Mouse (Mus musculus): ENCODE measurements at regions not wholly inside any gene's neighbourhood (a gene's known extent, or its start where the extent isn't known, plus 50 kb on each side); places are given as distances from the start of the nearest gene placed in this dataset.

DNA sequence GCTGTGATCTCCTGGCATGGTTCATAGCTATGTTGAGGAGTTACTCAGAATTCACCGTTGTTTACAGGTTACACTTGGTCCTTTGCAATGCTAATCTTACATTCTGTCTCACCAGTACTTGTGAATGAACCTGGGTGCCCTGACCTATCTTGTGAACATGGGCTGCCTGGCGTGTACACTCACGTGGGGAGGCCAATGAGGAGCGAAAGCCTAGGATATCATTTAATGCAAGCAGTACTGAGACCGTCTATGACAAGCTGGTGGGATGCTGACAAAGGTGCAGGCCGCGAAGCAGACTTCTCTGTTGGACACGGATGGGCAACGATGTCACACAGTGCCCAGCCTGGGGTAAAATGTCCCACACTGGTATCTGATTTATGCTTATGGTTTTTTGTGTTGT is 66.3 kb downstream of the Gpr6 start:
- Histone ChIP-seq H3K9ac (ENCODE audit: low read depth, low read length) (no peak overlapping the region), H3K4me3 (no peak overlapping the region), H3K79me2 (replicated peaks; ENCODE audit: control insufficient read depth, insufficient read depth, low read length) (no peaks in the 10 kb centered on the region), H3K4me1 (ENCODE audit: control insufficient read depth, insufficient read depth, low read length) (no peaks in the 10 kb centered on the region), H3K27me3 (ENCODE audit: control insufficient read depth, insufficient read depth, low read length) (no peaks in the 10 kb centered on the region), H3K27ac (no peak overlapping the region), H3K36me3 (ENCODE audit: control insufficient read depth, insufficient read depth, low read length) (no peaks in the 10 kb centered on the region)
- TF ChIP-seq EP300 (IDR thresholded peaks at IDR 0.05; ENCODE audit: insufficient read depth, low read depth, low read length) (no peak), POLR2A (IDR thresholded peaks at IDR 0.05; ENCODE audit: insufficient read depth, low read depth, low read length) (no peak), CTCF (IDR thresholded peaks at IDR 0.05) (no peak)
- intact Hi-C loops (cut with DNase I) = loop anchor here (2.0 kb wide), 1 partner anchor 283 kb away; no protein-coding TSS in a partner anchor
- no peak for DNase-seq
- WGBS = 92% methylated on average over 9 of the region's 9 CpGs

DNA sequence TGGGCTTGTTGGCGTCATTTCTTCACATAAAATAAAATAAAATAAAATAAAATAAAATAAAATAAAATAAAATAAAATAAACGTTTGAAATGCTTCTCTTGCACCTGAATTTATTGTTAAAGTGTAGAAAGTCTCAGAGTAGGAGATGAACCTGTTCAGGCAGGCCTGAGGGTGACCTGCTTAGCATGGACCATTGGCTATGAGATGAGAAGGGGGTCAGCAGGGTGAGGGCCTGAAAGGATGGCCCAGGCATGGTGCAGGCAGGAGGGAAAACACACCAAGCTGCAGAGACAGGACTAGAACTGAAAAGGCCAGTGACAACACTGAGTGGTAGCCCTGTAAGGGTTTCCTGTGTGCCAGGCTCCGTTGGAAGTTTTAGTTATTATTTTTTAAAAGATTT is 67.3 kb downstream of the Gpr6 start:
- Histone ChIP-seq H3K4me1 (ENCODE audit: control insufficient read depth, insufficient read depth, low read length) (no peaks in the 10 kb centered on the region), H3K27me3 (ENCODE audit: control insufficient read depth, insufficient read depth, low read length) (no peaks in the 10 kb centered on the region), H3K9ac (ENCODE audit: low read depth, low read length) (no peak overlapping the region), H3K27ac (no peak overlapping the region), H3K36me3 (ENCODE audit: control insufficient read depth, insufficient read depth, low read length) (no peaks in the 10 kb centered on the region), H3K4me3 (no peak overlapping the region), H3K79me2 (replicated peaks; ENCODE audit: control insufficient read depth, insufficient read depth, low read length) (no peaks in the 10 kb centered on the region)
- 58% methylated on average over 3 of the region's 3 CpGs for WGBS
- TF ChIP-seq EP300 (IDR thresholded peaks at IDR 0.05; ENCODE audit: insufficient read depth, low read depth, low read length) (no peak), POLR2A (IDR thresholded peaks at IDR 0.05; ENCODE audit: insufficient read depth, low read depth, low read length) (no peak), CTCF (IDR thresholded peaks at IDR 0.05) (no peak)
- no peak for DNase-seq
- intact Hi-C loops (cut with DNase I) = loop anchor here (2.0 to 5.0 kb wide), 4 partner anchors 268 to 678 kb away; no protein-coding TSS in a partner anchor

DNA sequence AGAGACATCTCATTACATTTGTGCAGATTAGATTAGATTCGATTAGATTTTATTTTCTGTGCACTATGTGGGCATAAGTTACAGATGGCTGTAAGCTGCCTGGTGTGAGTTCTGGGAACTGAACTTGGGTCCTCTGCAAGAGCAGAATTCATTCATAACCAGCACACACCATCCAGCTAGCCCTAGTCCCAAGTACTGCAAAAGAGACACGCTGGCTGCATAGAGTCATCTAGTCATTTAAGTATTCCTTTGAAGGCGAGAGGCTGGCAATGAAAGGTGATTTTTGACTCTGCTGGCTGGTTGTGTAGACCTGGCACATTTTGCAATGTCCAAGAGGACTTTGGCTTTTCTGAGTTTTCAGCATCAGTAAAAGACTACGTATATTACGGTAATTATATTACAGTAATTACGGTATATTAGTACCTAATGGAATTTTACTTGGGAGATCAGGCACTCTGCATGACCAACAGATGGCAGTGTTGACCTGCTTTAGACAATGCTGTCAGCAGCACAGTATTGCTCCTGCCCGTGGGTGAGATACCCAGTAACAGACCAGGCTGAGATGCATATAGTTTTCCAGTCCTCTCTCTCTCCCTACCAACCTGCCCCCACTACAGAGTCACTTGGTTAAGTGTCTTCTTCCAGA is 67.9 kb downstream of the Gpr6 start:
- Histone ChIP-seq H3K79me2 (replicated peaks; ENCODE audit: control insufficient read depth, insufficient read depth, low read length) (no peaks in the 10 kb centered on the region), H3K9ac (ENCODE audit: low read depth, low read length) (no peak overlapping the region), H3K4me1 (ENCODE audit: control insufficient read depth, insufficient read depth, low read length) (no peaks in the 10 kb centered on the region), H3K27ac (no peak overlapping the region), H3K36me3 (ENCODE audit: control insufficient read depth, insufficient read depth, low read length) (no peaks in the 10 kb centered on the region), H3K4me3 (no peak overlapping the region), H3K27me3 (ENCODE audit: control insufficient read depth, insufficient read depth, low read length) (no peaks in the 10 kb centered on the region)
- intact Hi-C loops (cut with DNase I) = loop anchor here (2.0 to 5.0 kb wide), 4 partner anchors 268 to 678 kb away; no protein-coding TSS in a partner anchor
- peak; percentile 65; the same call in 1 of the 2 replicates for TF ChIP-seq EP300 (IDR thresholded peaks at IDR 0.05; ENCODE audit: insufficient read depth, low read depth, low read length)
- no peak; the same call in none of the 2 replicates for TF ChIP-seq CTCF (IDR thresholded peaks at IDR 0.05)
- TF ChIP-seq POLR2A (IDR thresholded peaks at IDR 0.05; ENCODE audit: insufficient read depth, low read depth, low read length) = no peak
- peak; percentile 41 to 54 for DNase-seq
- WGBS = 28% methylated on average over 7 of the region's 7 CpGs

DNA sequence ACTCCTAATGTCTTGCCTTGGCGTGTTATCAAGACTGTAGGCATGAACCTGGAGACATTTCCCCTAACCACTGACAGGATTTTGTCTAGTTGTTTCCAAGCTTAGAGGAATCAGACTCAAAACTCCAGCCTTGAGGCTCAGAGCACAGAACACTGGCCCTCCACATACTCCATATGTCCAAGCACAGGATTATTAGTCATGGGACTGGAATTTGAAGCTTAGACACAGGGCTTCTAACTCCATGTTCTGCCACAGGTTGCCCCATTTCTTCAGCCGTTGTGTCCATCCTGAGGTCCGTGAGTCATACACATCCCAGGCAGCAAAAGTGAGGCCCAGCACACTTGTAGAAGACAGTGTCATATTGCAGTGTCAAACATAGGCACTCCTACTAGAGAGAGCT is 68.9 kb downstream of the Gpr6 start:
- Histone ChIP-seq H3K4me3 (no peak overlapping the region), H3K4me1 (ENCODE audit: control insufficient read depth, insufficient read depth, low read length) (no peaks in the 10 kb centered on the region)
- DNase-seq = no peak

DNA sequence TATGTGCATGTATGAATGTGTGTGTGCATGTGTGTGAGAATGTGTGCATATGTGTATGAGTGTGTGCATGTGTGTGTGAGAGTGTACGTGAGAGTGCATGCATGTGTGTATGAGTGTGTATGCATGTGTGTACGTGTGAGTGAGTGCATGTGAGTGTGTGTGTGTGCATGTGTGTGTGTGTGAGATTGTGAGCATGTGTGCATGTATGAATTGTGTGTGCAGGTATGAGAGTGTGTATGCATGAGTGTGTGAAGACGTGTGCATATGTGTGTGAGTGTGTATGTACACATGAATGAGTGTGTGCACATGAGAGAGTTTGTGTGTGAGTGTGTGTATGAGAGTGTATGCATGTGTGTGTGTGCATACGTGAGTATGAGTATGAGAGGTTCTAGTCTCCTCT is 71.1 kb downstream of the Gpr6 start:
- Histone ChIP-seq H3K27me3 (ENCODE audit: control insufficient read depth, insufficient read depth, low read length) (no peaks in the 10 kb centered on the region), H3K4me3 (no peak overlapping the region), H3K4me1 (ENCODE audit: control insufficient read depth, insufficient read depth, low read length) (no peaks in the 10 kb centered on the region), H3K36me3 (ENCODE audit: control insufficient read depth, insufficient read depth, low read length) (no peaks in the 10 kb centered on the region), H3K27ac (no peak overlapping the region), H3K9ac (ENCODE audit: low read depth, low read length) (no peak overlapping the region), H3K79me2 (replicated peaks; ENCODE audit: control insufficient read depth, insufficient read depth, low read length) (no peaks in the 10 kb centered on the region)
- no peak for TF ChIP-seq POLR2A (IDR thresholded peaks at IDR 0.05; ENCODE audit: insufficient read depth, low read depth, low read length)
- no peak for TF ChIP-seq CTCF (IDR thresholded peaks at IDR 0.05)
- TF ChIP-seq EP300 (IDR thresholded peaks at IDR 0.05; ENCODE audit: insufficient read depth, low read depth, low read length) = no peak
- 85% methylated on average over 4 of the region's 4 CpGs for WGBS
- DNase-seq = no peak
- intact Hi-C loops (cut with DNase I) = loop anchor here (5.0 kb wide), 3 partner anchors 271 to 681 kb away; no protein-coding TSS in a partner anchor

More for the DNA sequence above, 68.9 kb downstream of the Gpr6 start:
- intact Hi-C loops (cut with DNase I) = loop anchor here (5.0 kb wide), 3 partner anchors 269 to 679 kb away; no protein-coding TSS in a partner anchor
- H3K27me3 ChIP-seq (ENCODE audit: control insufficient read depth, insufficient read depth, low read length) = no peaks in the 10 kb centered on the region
- no peaks in the 10 kb centered on the region for H3K36me3 ChIP-seq (ENCODE audit: control insufficient read depth, insufficient read depth, low read length)
- no peak for TF ChIP-seq EP300 (IDR thresholded peaks at IDR 0.05; ENCODE audit: insufficient read depth, low read depth, low read length)
- 61% methylated on average over 3 of the region's 3 CpGs for WGBS
- H3K79me2 ChIP-seq (replicated peaks; ENCODE audit: control insufficient read depth, insufficient read depth, low read length) = no peaks in the 10 kb centered on the region
- no peak overlapping the region for H3K27ac ChIP-seq
- no peak overlapping the region for H3K9ac ChIP-seq (ENCODE audit: low read depth, low read length)

DNA sequence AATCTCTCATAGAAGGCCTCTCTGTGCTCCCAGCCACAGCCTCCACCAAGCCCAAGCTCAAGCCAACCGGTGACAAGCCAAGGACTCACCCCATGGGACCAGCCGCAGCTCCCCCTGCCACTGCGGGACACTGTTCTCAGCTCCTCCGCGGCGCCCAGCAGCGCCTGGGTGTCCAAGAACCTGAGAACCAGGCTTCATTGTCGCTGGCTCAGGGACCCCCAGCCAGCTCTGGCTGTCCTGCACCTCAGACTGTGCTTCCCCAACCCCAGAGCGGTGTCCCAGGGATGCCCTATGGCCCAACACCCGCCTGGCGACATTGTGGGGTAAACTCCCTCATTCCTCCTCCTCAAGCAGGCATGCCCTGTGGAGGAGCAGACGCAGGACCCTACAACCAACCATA is 72.6 kb downstream of the Gpr6 start:
- Histone ChIP-seq H3K4me1 (ENCODE audit: control insufficient read depth, insufficient read depth, low read length) (no peaks in the 10 kb centered on the region), H3K79me2 (replicated peaks; ENCODE audit: control insufficient read depth, insufficient read depth, low read length) (no peaks in the 10 kb centered on the region), H3K27me3 (ENCODE audit: control insufficient read depth, insufficient read depth, low read length) (no peaks in the 10 kb centered on the region), H3K9ac (ENCODE audit: low read depth, low read length) (no peak overlapping the region), H3K36me3 (ENCODE audit: control insufficient read depth, insufficient read depth, low read length) (no peaks in the 10 kb centered on the region), H3K27ac (no peak overlapping the region), H3K4me3 (no peak overlapping the region)
- intact Hi-C loops (cut with DNase I) = no loop called here
- WGBS = 76% methylated on average over 12 of the region's 12 CpGs
- no peak for DNase-seq
- TF ChIP-seq EP300 (IDR thresholded peaks at IDR 0.05; ENCODE audit: insufficient read depth, low read depth, low read length) (no peak), POLR2A (IDR thresholded peaks at IDR 0.05; ENCODE audit: insufficient read depth, low read depth, low read length) (no peak), CTCF (IDR thresholded peaks at IDR 0.05) (no peak)

All from heart, adult 2 months (tissue).